Mouse (Mus musculus): ENCODE results near the gene Mvp. TPM values are rescaled to one million over a fixed set of nuclear protein-coding genes. Genes with fewer than 3 reads are reported as not detected.
A peak's percentile ranks its signal among the peaks of the same experiment; 100 is the strongest.

Mvp gene
- polyA plus RNA-seq, 1 experiment from 2014 or later, result 58.3 TPM

DNA sequence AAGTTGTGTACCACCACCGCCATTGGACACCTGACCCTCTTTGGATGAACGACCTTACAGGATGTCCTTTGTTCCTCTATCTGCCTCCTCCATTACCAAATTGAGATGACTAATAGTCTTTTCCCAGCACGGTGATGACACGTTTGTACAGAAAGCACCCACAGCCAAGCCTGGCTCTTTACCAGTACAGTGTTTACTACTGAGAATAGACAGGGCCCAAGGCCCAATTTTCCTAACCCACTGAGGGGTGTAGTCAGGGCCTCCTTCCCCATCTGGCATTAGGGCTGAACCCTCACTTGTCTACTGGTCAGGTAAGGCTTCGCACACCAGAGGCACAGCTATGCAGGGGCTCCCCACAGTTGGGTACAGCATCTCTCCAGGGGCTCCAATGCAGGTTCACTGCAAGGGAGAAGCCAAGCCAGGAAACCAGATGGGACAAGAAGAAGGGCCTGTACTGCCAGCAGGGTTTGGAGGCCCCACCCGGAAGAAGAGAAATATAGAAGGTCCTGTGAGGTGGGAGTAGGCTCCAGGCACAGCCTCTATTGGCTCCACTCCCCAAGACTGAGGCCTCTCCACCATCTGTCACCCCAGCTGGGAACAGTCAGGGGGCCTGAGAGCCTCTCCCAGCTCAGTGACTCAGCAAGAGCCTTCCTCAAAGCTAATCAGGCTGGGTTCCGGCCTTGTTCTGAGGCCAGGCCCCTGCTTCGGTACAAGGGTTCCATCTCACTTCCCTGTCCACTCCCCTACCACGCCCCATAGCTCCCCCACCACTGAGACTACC lies 6.0 kb downstream of the Mvp start:
- H3K27ac ChIP-seq, result peak overlapping the region; percentile 93
- H3K9ac ChIP-seq, result peak overlapping the region; percentile 18
- 0 out of 2 replicates have a peak, but pooled peaks cover 3% of the 10 kb centered on the region for H3K36me3 ChIP-seq
- H3K27me3 ChIP-seq (replicated peaks), result no peaks in the 10 kb centered on the region
- peaks cover 23% of the 10 kb centered on the region for H3K4me1 ChIP-seq (replicated peaks)
- 37% methylated on average over 9 of the region's 9 CpGs for WGBS
- H3K4me2 ChIP-seq (replicated peaks), result peak overlapping the region; percentile 41
- no peaks in the 10 kb centered on the region for H3K9me3 ChIP-seq
- peak; percentile 97 for ATAC-seq
- no peak overlapping the region for H3K4me3 ChIP-seq (replicated peaks)

GRCm38 (mm10) chr7:127007313-127008024 lies 7.0 kb downstream of the Mvp start:
- H3K27ac ChIP-seq, result peak overlapping the region; percentile 93
- ATAC-seq, result no peak
- 84% methylated on average over 6 of the region's 6 CpGs for WGBS
- no peak overlapping the region for H3K4me3 ChIP-seq (replicated peaks)
- no peak overlapping the region; the same call in 1 of the 2 replicates for H3K9ac ChIP-seq
- peaks cover 23% of the 10 kb centered on the region for H3K4me1 ChIP-seq (replicated peaks)
- H3K27me3 ChIP-seq (replicated peaks), result no peaks in the 10 kb centered on the region
- no peaks in the 10 kb centered on the region for H3K36me3 ChIP-seq
- H3K9me3 ChIP-seq, result no peaks in the 10 kb centered on the region
- H3K4me2 ChIP-seq (replicated peaks), result no peak overlapping the region

GRCm38 (mm10) chr7:127004122-127004875 lies 10.1 kb downstream of the Mvp start:
- H3K4me1 ChIP-seq (replicated peaks), result peaks cover 20% of the 10 kb centered on the region
- H3K27me3 ChIP-seq (replicated peaks), result no peaks in the 10 kb centered on the region
- 79% methylated on average over 4 of the region's 4 CpGs for WGBS
- H3K4me3 ChIP-seq (replicated peaks), result no peak overlapping the region
- no peaks in the 10 kb centered on the region for H3K36me3 ChIP-seq
- no peak for ATAC-seq
- no peak overlapping the region for H3K27ac ChIP-seq
- H3K9me3 ChIP-seq, result no peaks in the 10 kb centered on the region
- no peak overlapping the region for H3K4me2 ChIP-seq (replicated peaks)
- H3K9ac ChIP-seq, result no peak overlapping the region

- ATAC-seq, result peak; percentile 84
- Histone ChIP-seq H3K27ac (0 out of 2 replicates have a peak overlapping the region, but pooled peaks have one; percentile 56), H3K9ac (no peak overlapping the region), H3K4me3 (replicated peaks) (no peak overlapping the region), H3K4me2 (replicated peaks) (peak overlapping the region; percentile 41), H3K27me3 (replicated peaks) (no peaks in the 10 kb centered on the region), H3K9me3 (no peaks in the 10 kb centered on the region), H3K4me1 (replicated peaks) (peaks cover 14% of the 10 kb centered on the region), H3K36me3 (no peaks in the 10 kb centered on the region)
- 75% methylated on average over 5 of the region's 5 CpGs for WGBS
Measured at GRCm38 (mm10) chr7:127003620-127004019, 10.8 kb downstream of the Mvp start.

GRCm38 (mm10) chr7:126999568-126999967 lies 14.9 kb downstream of the Mvp start:
- Histone ChIP-seq H3K4me3 (replicated peaks) (no peak overlapping the region), H3K36me3 (peaks cover 3% of the 10 kb centered on the region)
- WGBS, result 78% methylated on average over 10 of the region's 10 CpGs

GRCm38 (mm10) chr7:126996449-126996848 lies 18.0 kb downstream of the Mvp start:
- Histone ChIP-seq H3K4me3 (replicated peaks) (no peak overlapping the region), H3K36me3 (peaks cover 3% of the 10 kb centered on the region), H3K9ac (no peak overlapping the region), H3K27me3 (replicated peaks) (no peaks in the 10 kb centered on the region), H3K4me1 (replicated peaks) (no peaks in the 10 kb centered on the region), H3K4me2 (replicated peaks) (no peak overlapping the region), H3K9me3 (no peaks in the 10 kb centered on the region), H3K27ac (no peak overlapping the region)
- WGBS, result 83% methylated on average over 4 of the region's 4 CpGs
- no peak for ATAC-seq

More at GRCm38 (mm10) chr7:126999568-126999967, 14.9 kb downstream of the Mvp start:
- Histone ChIP-seq H3K4me2 (replicated peaks) (no peak overlapping the region), H3K27me3 (replicated peaks) (no peaks in the 10 kb centered on the region), H3K27ac (no peak overlapping the region), H3K4me1 (replicated peaks) (0 out of 2 replicates have a peak, but pooled peaks cover 4% of the 10 kb centered on the region), H3K9ac (no peak overlapping the region), H3K9me3 (no peaks in the 10 kb centered on the region)
- ATAC-seq, result no peak

GRCm38 (mm10) chr7:126988816-126989215 lies 25.6 kb downstream of the Mvp start:
- Histone ChIP-seq H3K27me3 (replicated peaks) (no peaks in the 10 kb centered on the region), H3K27ac (no peak overlapping the region), H3K36me3 (no peaks in the 10 kb centered on the region), H3K4me1 (replicated peaks) (no peaks in the 10 kb centered on the region), H3K9ac (no peak overlapping the region), H3K4me3 (replicated peaks) (no peak overlapping the region), H3K9me3 (no peaks in the 10 kb centered on the region), H3K4me2 (replicated peaks) (no peak overlapping the region)
- no peak for ATAC-seq
- WGBS, result 73% methylated on average over 8 of the region's 8 CpGs

DNA sequence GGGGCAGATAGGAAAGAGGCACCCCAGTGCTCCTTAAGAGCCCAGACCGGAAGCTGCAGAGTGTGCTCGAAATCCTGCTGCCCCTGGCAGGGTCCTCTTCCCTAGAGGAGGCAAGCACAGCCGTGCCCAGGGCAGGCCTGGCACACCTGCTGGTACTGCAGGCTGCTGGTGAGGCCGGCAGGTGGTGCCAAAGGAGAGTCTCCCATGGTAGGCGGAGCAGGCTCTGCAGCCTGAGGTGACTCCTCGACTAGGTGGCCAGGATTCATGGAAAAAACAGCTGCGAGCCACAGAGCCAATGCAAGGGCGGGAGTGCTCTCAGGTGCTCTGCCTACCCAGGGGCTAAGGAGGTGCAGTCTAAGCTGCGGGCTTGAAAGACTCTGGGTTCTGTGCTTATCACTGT lies 28.1 kb downstream of the Mvp start:
- peaks cover 3% of the 10 kb centered on the region; the same call in 1 of the 2 replicates for H3K36me3 ChIP-seq
- WGBS, result 46% methylated on average over 9 of the region's 9 CpGs
- H3K27ac ChIP-seq, result no peak overlapping the region
- no peak overlapping the region for H3K9ac ChIP-seq
- peak; percentile 74 for ATAC-seq
- no peaks in the 10 kb centered on the region for H3K9me3 ChIP-seq
- no peaks in the 10 kb centered on the region for H3K27me3 ChIP-seq (replicated peaks)
- no peak overlapping the region for H3K4me2 ChIP-seq (replicated peaks)
- peaks cover 3% of the 10 kb centered on the region; the same call in 1 of the 2 replicates for H3K4me1 ChIP-seq (replicated peaks)
- H3K4me3 ChIP-seq (replicated peaks), result no peak overlapping the region

DNA sequence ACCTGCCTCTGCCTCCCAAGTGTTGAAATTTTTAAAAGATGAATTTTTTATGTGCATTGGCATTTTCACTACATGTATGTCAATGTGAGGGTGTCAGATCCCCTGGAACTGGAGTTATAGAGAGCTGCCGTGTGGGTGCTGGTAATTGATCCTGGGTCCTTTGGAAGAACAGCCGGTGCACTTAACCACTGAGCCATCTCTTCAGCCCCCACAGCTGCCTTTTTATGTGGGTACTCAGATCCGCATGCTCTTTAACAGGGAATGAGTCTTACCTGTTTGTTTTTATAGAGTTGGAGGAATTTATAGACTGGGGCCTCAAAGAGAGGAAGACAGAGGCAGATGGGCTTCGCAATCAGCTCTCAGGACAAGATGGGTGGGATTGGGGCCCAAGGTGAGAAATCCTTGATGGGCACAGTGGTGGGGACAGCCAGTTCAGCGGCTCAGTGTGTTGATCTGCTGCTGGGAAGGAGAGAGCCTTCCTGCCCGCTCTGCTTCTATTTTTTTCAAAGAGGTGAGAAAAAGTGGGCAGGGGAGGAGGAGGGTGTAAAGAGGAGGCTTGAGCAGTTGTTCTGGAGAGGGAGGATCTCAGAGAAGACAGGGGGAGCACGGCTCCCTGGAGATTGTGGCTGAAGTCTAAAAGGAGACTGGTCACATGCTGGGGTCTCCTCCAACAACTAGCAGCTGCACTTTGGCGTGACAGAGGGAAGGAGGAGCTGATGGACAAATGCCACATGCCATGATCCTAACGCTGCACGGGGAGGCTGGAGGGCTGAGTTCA lies 29.6 kb downstream of the Mvp start:
- Histone ChIP-seq H3K4me1 (replicated peaks) (peaks cover 3% of the 10 kb centered on the region; the same call in 1 of the 2 replicates), H3K9ac (no peak overlapping the region), H3K4me3 (replicated peaks) (no peak overlapping the region), H3K9me3 (no peaks in the 10 kb centered on the region), H3K27ac (no peak overlapping the region), H3K36me3 (peaks cover 12% of the 10 kb centered on the region; the same call in 1 of the 2 replicates), H3K27me3 (replicated peaks) (no peaks in the 10 kb centered on the region), H3K4me2 (replicated peaks) (no peak overlapping the region)
- WGBS, result 44% methylated on average over 10 of the region's 10 CpGs
- no peak for ATAC-seq

GRCm38 (mm10) chr7:126983113-126983512 lies 31.3 kb downstream of the Mvp start:
- H3K9me3 ChIP-seq, result no peaks in the 10 kb centered on the region
- no peak overlapping the region for H3K9ac ChIP-seq
- no peak overlapping the region for H3K27ac ChIP-seq
- peaks cover 3% of the 10 kb centered on the region; the same call in 1 of the 2 replicates for H3K4me1 ChIP-seq (replicated peaks)
- no peak for ATAC-seq
- H3K4me2 ChIP-seq (replicated peaks), result no peak overlapping the region
- H3K27me3 ChIP-seq (replicated peaks), result no peaks in the 10 kb centered on the region
- WGBS, result 77% methylated on average over 7 of the region's 7 CpGs
- no peak overlapping the region for H3K4me3 ChIP-seq (replicated peaks)
- H3K36me3 ChIP-seq, result peaks cover 23% of the 10 kb centered on the region

- 0 out of 2 replicates have a peak overlapping the region, but pooled peaks have one; percentile 10 for H3K4me2 ChIP-seq (replicated peaks)
- peaks cover 3% of the 10 kb centered on the region; the same call in 1 of the 2 replicates for H3K4me1 ChIP-seq (replicated peaks)
- H3K27me3 ChIP-seq (replicated peaks), result no peaks in the 10 kb centered on the region
- 68% methylated on average over 4 of the region's 4 CpGs for WGBS
- no peak for ATAC-seq
- H3K9me3 ChIP-seq, result no peaks in the 10 kb centered on the region
- peaks cover 26% of the 10 kb centered on the region for H3K36me3 ChIP-seq
- H3K4me3 ChIP-seq (replicated peaks), result no peak overlapping the region
- H3K27ac ChIP-seq, result no peak overlapping the region
- no peak overlapping the region for H3K9ac ChIP-seq
Measured at GRCm38 (mm10) chr7:126982054-126982453, 32.4 kb downstream of the Mvp start.
